Mouse (Mus musculus): ENCODE results near the gene Mxd3. TPM values are rescaled to one million over a fixed set of nuclear protein-coding genes. Genes with fewer than 3 reads are reported as not detected.

Mxd3 gene
- polyA plus RNA-seq (2015; fragmentation: Nextera tagmentation; extraction: Ambion mirVana), result 10.8 and 18.6 TPM in 2 replicates

GRCm38 (mm10) chr13:55329683-55330566 is at the start of gene Mxd3:
Gene Mxd3 (minus strand): TSS chr13:55329823.

GRCm38 (mm10) chr13:55369531-55370114 is 40.0 kb upstream of the Mxd3 start, which contains the start of gene Rgs14:
Gene Rgs14 (plus strand): TSS chr13:55369732.

GRCm38 (mm10) chr13:55362453-55363060 is 32.9 kb upstream of the Mxd3 start, which contains the start of gene Lman2:
Gene Lman2 (minus strand): TSS chr13:55362783.

GRCm38 (mm10) chr13:55321434-55322129 is 8.0 kb downstream of the Mxd3 start, which contains the start of gene Rab24:
Gene Rab24 (minus strand): TSS chr13:55321946.

GRCm38 (mm10) chr13:55319931-55320533 is 9.6 kb downstream of the Mxd3 start, which contains the start of gene Prelid1:
Gene Prelid1 (plus strand): TSS chr13:55320500.

Other genes with a start within 250 kb of the Mxd3 start
- 18.4 and 22.7 TPM in 2 replicates for gene Uimc1, start 229.5 kb downstream of the Mxd3 start, polyA plus RNA-seq (2015; fragmentation: Nextera tagmentation; extraction: Ambion mirVana)
- gene Zfp346, start 224.5 kb downstream of the Mxd3 start, polyA plus RNA-seq (2015; fragmentation: Nextera tagmentation; extraction: Ambion mirVana), result 10.4 and 20.5 TPM in 2 replicates
- gene Gm17617, start 196.3 kb downstream of the Mxd3 start, polyA plus RNA-seq (2015; fragmentation: Nextera tagmentation; extraction: Ambion mirVana), result not detected in 2 replicates
- 2.4 and 10.5 TPM in 2 replicates for gene Fgfr4, start 177.2 kb downstream of the Mxd3 start, polyA plus RNA-seq (2015; fragmentation: Nextera tagmentation; extraction: Ambion mirVana)
- 42.4 and 67.5 TPM in 2 replicates for gene Nsd1, start 120.0 kb downstream of the Mxd3 start, polyA plus RNA-seq (2015; fragmentation: Nextera tagmentation; extraction: Ambion mirVana)
- gene Prelid1, start 9.3 kb downstream of the Mxd3 start, polyA plus RNA-seq (2015; fragmentation: Nextera tagmentation; extraction: Ambion mirVana), result 230 and 264 TPM in 2 replicates
- 89.1 and 126 TPM in 2 replicates for gene Rab24, start 7.9 kb downstream of the Mxd3 start, polyA plus RNA-seq (2015; fragmentation: Nextera tagmentation; extraction: Ambion mirVana)
- 58.9 and 82.5 TPM in 2 replicates for gene Lman2, start 33.0 kb upstream of the Mxd3 start, polyA plus RNA-seq (2015; fragmentation: Nextera tagmentation; extraction: Ambion mirVana)
- gene Rgs14, start 39.9 kb upstream of the Mxd3 start, polyA plus RNA-seq (2015; fragmentation: Nextera tagmentation; extraction: Ambion mirVana), result 1.2 and 1.3 TPM in 2 replicates
- 1.5 and 1.8 TPM in 2 replicates for gene Slc34a1, start 68.4 kb upstream of the Mxd3 start, polyA plus RNA-seq (2015; fragmentation: Nextera tagmentation; extraction: Ambion mirVana)
- gene Pfn3, start 85.4 kb upstream of the Mxd3 start, polyA plus RNA-seq (2015; fragmentation: Nextera tagmentation; extraction: Ambion mirVana), result not detected in 2 replicates
- 8.7 and 12.2 TPM in 2 replicates for gene F12, start 97.0 kb upstream of the Mxd3 start, polyA plus RNA-seq (2015; fragmentation: Nextera tagmentation; extraction: Ambion mirVana)
- gene Grk6, start 115.2 kb upstream of the Mxd3 start, polyA plus RNA-seq (2015; fragmentation: Nextera tagmentation; extraction: Ambion mirVana), result 20.3 and 24.0 TPM in 2 replicates
- 1.0 and 1.1 TPM in 2 replicates for gene Prr7, start 134.4 kb upstream of the Mxd3 start, polyA plus RNA-seq (2015; fragmentation: Nextera tagmentation; extraction: Ambion mirVana)
- gene Dbn1, start 158.3 kb upstream of the Mxd3 start, polyA plus RNA-seq (2015; fragmentation: Nextera tagmentation; extraction: Ambion mirVana), result 66.4 and 97.2 TPM in 2 replicates
- 72.4 and 78.9 TPM in 2 replicates for gene Pdlim7, start 183.9 kb upstream of the Mxd3 start, polyA plus RNA-seq (2015; fragmentation: Nextera tagmentation; extraction: Ambion mirVana)
- gene Dok3, start 199.5 kb upstream of the Mxd3 start, polyA plus RNA-seq (2015; fragmentation: Nextera tagmentation; extraction: Ambion mirVana), result 2.8 and 2.9 TPM in 2 replicates
- 39.5 and 45.1 TPM in 2 replicates for gene Ddx41, start 206.8 kb upstream of the Mxd3 start, polyA plus RNA-seq (2015; fragmentation: Nextera tagmentation; extraction: Ambion mirVana)
- 17.9 and 21.7 TPM in 2 replicates for gene Fam193b, start 241.3 kb upstream of the Mxd3 start, polyA plus RNA-seq (2015; fragmentation: Nextera tagmentation; extraction: Ambion mirVana)
- 89.2 and 133 TPM in 2 replicates for gene Tmed9, start 243.9 kb upstream of the Mxd3 start, polyA plus RNA-seq (2015; fragmentation: Nextera tagmentation; extraction: Ambion mirVana)

All from adrenal gland, postnatal 0 days (tissue).